In the genomic region with DNA sequence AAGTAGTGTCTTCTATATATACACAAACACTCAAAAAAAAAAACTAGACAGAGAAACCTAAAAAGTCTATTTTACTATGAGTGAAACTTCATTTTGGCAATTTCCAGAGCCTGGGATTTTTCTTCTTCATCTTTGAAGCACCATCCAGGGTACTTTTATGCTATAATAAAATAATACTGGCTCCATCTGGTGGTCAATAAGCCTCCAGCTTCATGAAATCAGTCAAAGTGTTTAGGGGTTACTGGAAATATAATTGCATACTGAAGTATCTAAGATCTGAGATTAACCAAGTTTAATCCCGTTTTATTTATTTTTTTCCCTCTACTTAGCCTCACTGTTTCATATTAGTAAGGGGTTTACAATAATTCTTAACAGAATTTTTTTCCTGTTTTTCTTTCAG, we compare ENCODE assay signal across 8 mouse cellular contexts.
DNase-seq lines count a peak whose midpoint lies in the region; ATAC-seq lines count a peak whose summit lies in the region.

No protein-coding gene starts in this region.

- ATAC-seq in inflammation-experienced regulatory T-cells, adult 6 months, result peak; percentile 62

- DNase-seq in cerebellum, postnatal 10 days, result peak; percentile 37 to 70
- no peak for DNase-seq in cerebellum, postnatal 4 days (ENCODE audit: low spot score in 2 of 2)
- peak; percentile 72 for DNase-seq in kidney, adult 9 months
- DNase-seq in kidney, adult 18-20 months, result no peak
- peak; percentile 17 for DNase-seq in A20 (ENCODE audit: low read depth, low spot score)
- DNase-seq in urinary bladder, adult 2 months (ENCODE audit: low spot score), result no peak
- DNase-seq in cerebellum, adult 11-12 months, result no peak

Comparison
In these comparisons a context has a peak if more than half of its experiments do, and no peak if none do; other contexts are left out.
1. DNase-seq: peak in cerebellum, postnatal 10 days (2 of 2), kidney, adult 9 months (single experiment) and A20 (single experiment); none in cerebellum, postnatal 4 days (0 of 2), kidney, adult 18-20 months (single experiment), urinary bladder, adult 2 months (single experiment) and cerebellum, adult 11-12 months (single experiment).